Mouse (Mus musculus): ENCODE results near the gene Usp36.

DNA sequence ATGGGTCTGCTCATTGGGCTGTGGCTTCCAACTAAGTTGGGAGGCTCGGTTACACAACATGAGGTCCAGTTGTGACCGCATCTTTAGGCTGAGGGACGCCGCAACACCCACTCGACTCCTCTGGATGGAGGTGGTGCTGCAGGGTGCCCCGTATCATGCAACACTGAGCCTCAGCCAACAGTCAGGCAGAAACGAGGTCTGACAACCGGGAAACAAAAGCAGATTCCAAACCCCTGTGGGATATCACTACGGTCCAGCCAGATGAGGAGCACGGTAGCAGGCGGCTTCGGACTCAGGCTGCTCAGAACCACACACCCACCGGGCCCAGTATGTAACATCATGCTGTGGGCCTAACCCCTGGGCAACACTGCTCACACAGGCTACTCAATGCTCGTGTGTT is 40.3 kb upstream of the Usp36 start:
- 0 out of 2 replicates have a peak, but pooled peaks have one; percentile 10 for TF ChIP-seq POLR2A (IDR thresholded peaks at IDR 0.05; ENCODE audit: control insufficient read depth, low read depth, low read length)
- no peak for TF ChIP-seq CTCF (IDR thresholded peaks at IDR 0.05; ENCODE audit: control insufficient read depth, insufficient read depth, insufficient replicate concordance, low read depth, low read length)

Measured in testis, adult 2 months (tissue).